Mouse (Mus musculus) G1E (cell line): Measurements from ENCODE around the gene Acap3.

Experiments
- CTCF ChIP-seq: IDR thresholded peaks from 2 replicates; pipeline ENCODE4 v1.5.1; 2012; ENCODE audit warnings: low read depth, low read length, inconsistent platforms, mixed read lengths
- GATA2 ChIP-seq: IDR thresholded peaks from 2 replicates; pipeline ENCODE4 v1.6.1; 2012; ENCODE audit warnings: low read depth, low read length, inconsistent platforms, borderline replicate concordance
- TAL1 ChIP-seq: conservative IDR thresholded peaks from 2 replicates; pipeline ENCODE4 v1.6.1; 2012; ENCODE audit warnings: low read depth, low read length, inconsistent platforms, mixed read lengths

DNA sequence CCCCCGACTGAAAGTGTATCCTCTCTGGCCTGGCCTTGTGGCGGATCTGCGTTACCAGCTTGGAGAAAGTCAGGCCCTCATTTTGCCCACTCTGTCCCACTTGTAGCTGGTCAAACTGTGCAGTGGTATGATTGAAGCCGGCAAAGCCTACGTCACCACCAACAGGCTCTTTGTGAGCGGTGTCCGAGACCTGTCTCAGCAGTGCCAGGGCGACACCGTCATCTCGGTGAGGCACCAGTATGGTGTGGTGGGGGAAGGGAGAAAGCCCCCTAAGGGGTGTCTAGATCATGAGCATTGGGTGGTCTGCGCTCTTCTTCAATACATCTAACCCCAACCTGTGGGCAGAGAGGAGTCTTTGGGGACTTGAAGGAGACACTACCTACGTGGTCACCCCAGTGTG, 4.8 kb downstream of the Acap3 start:
- TF ChIP-seq CTCF (no peak), TAL1 (no peak), GATA2 (no peak)
